Mouse (Mus musculus) frontal cortex, postnatal 36 days (tissue): ENCODE results near the gene Wbp2.

Source experiments
- DNase-seq, 2 experiments: peaks; one replicate each; pipeline ENCODE4 v3.0.0; 2022; ENCODE audit warnings: low spot score in 2 of 2

Gene Wbp2

GRCm38 (mm10) chr11:116030898-116031845 lies 55.6 kb downstream of the Wbp2 start:
- no peak for DNase-seq

GRCm38 (mm10) chr11:116030088-116030897 lies 56.5 kb downstream of the Wbp2 start, which contains the start of gene Unk:
TSS of gene Unk (plus strand) at chr11:116030322.
- DNase-seq = peak; percentile 98 to 99

GRCm38 (mm10) chr11:116029086-116029865 lies 57.5 kb downstream of the Wbp2 start:
- no peak for DNase-seq
